15 mouse cellular contexts compared by ENCODE assay signal in genomic region chr7:64253736-64254135, GRCm38 (mm10).
"Had no signal": no experiment of that assay in that cellular context is flagged by ENCODE, and none has a peak within 500 bp of the region (broad histone marks: within the 10 kb centered on the region; RNA-seq: fewer than 3 reads in every experiment).

No protein-coding gene starts in this region.

- DNase-seq: heart, postnatal 10 days; heart, postnatal 14 days; heart, postnatal 36 days; heart, postnatal 4 days; kidney, adult 11 months; kidney, adult 2 months; kidney, adult 8-10 months; kidney, adult 9 months; kidney, postnatal 10 days; kidney, postnatal 14 days; kidney, postnatal 25 days; kidney, postnatal 36 days; kidney, postnatal 4 days; layer of hippocampus, adult 9-11 months; layer of hippocampus, postnatal 36 days had no signal
